Mouse (Mus musculus): Measurements from ENCODE around the gene Arhgap35.

GRCm38 (mm10) chr7:16584384-16584783, 30.4 kb downstream of the Arhgap35 start:
- TF ChIP-seq CTCF (IDR thresholded peaks at IDR 0.05; ENCODE audit: extremely low read depth, insufficient read depth, insufficient read length, insufficient replicate concordance) (no peak), POLR2A (IDR thresholded peaks at IDR 0.05; ENCODE audit: low read depth, low read length) (no peak)
